Mouse (Mus musculus) right cerebral cortex, postnatal 4 days (tissue): ENCODE measurements around the gene Ntn1.
A peak's percentile ranks its signal among the peaks of the same experiment; 100 is the strongest.

ENCODE experiments used
- DNase-seq: peaks from one replicate; pipeline ENCODE4 v3.0.0-alpha.2; 2022

Gene Ntn1

GRCm38 (mm10) chr11:68381833-68382232 lies 18.8 kb downstream of the Ntn1 start:
- DNase-seq: no peak

- no peak for DNase-seq
These were observed 19.3 kb downstream of the Ntn1 start for GRCm38 (mm10) chr11:68381318-68381717.

- DNase-seq: no peak
These were observed 21.5 kb downstream of the Ntn1 start for GRCm38 (mm10) chr11:68378946-68379764.

GRCm38 (mm10) chr11:68378419-68378818 lies 22.2 kb downstream of the Ntn1 start:
- no peak for DNase-seq

GRCm38 (mm10) chr11:68373105-68373504 lies 27.5 kb downstream of the Ntn1 start:
- DNase-seq: no peak

- no peak for DNase-seq
These were observed 29.0 kb downstream of the Ntn1 start for GRCm38 (mm10) chr11:68371609-68372008.

- no peak for DNase-seq
These were observed 43.7 kb downstream of the Ntn1 start for GRCm38 (mm10) chr11:68356901-68357300.

GRCm38 (mm10) chr11:68355561-68355960 lies 45.1 kb downstream of the Ntn1 start:
- no peak for DNase-seq

GRCm38 (mm10) chr11:68354848-68355247 lies 45.8 kb downstream of the Ntn1 start:
- no peak for DNase-seq

GRCm38 (mm10) chr11:68352236-68352635 lies 48.4 kb downstream of the Ntn1 start:
- DNase-seq: no peak

- DNase-seq: no peak
These were observed 51.8 kb downstream of the Ntn1 start for GRCm38 (mm10) chr11:68348851-68349250.

- DNase-seq: no peak
These were observed 52.5 kb downstream of the Ntn1 start for GRCm38 (mm10) chr11:68348083-68348482.

- DNase-seq: no peak
These were observed 53.1 kb downstream of the Ntn1 start for GRCm38 (mm10) chr11:68347508-68347907.

- DNase-seq: no peak
These were observed 54.5 kb downstream of the Ntn1 start for GRCm38 (mm10) chr11:68346099-68346498.

- no peak for DNase-seq
These were observed 56.4 kb downstream of the Ntn1 start for GRCm38 (mm10) chr11:68344221-68344620.

GRCm38 (mm10) chr11:68342761-68343160 lies 57.9 kb downstream of the Ntn1 start:
- no peak for DNase-seq

GRCm38 (mm10) chr11:68342003-68342400 lies 58.6 kb downstream of the Ntn1 start:
- DNase-seq: no peak

GRCm38 (mm10) chr11:68341111-68342002 lies 59.3 kb downstream of the Ntn1 start:
- peak; percentile 61 for DNase-seq

GRCm38 (mm10) chr11:68340366-68340765 lies 60.3 kb downstream of the Ntn1 start:
- no peak for DNase-seq

- no peak for DNase-seq
These were observed 60.8 kb downstream of the Ntn1 start for GRCm38 (mm10) chr11:68339856-68340255.

GRCm38 (mm10) chr11:68339331-68339730 lies 61.3 kb downstream of the Ntn1 start:
- no peak for DNase-seq

GRCm38 (mm10) chr11:68331676-68332265 lies 68.9 kb downstream of the Ntn1 start:
- no peak for DNase-seq

- no peak for DNase-seq
These were observed 69.5 kb downstream of the Ntn1 start for GRCm38 (mm10) chr11:68331117-68331437.
